Mouse (Mus musculus) kidney, adult 9 months (tissue): ENCODE measurements around the gene Unk.

ENCODE experiments used
- DNase-seq: peaks from one replicate; pipeline ENCODE4 v3.0.0; 2022

Unk gene

DNA sequence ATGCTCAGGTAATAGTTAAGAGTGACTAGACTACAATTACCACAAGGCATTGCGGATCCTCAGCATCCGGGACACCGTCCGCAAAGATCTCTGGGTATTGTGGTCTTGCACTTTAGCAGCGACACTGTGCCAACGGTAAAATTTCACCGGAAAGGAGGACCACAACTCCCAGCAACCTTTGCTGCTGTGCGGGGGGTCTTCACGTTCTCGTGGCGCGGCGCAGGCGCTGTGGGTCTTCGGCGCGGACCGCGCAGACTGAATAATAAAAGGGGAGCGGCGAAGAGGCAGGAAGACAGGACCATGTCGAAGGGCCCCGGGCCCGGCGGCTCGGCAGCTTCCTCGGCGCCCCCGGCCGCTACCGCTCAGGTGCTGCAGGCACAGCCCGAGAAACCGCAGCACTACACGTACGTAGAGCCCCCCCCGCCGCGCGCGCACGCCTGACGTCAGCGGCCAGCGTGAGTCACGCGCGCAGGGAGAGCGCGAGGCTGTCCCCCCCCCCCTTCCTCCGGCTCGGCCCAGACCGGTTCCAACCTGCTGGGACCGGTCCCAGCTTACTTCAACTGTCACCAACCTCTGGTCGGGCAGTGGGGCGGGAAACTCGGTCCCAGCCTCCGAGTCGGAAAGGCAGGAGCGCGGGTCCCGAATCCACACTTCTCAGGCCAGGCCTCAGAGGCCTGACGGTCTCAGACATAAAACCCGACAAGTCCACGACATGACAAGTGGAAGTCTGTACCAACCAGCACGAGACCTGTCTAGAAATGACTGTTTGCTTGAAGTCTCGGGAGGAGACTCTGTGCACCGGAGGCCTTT, at the start of gene Unk:
Gene Unk (plus strand): TSS at position 235 of the 810 bp plus-strand sequence.
- DNase-seq: peak; percentile 99

DNA sequence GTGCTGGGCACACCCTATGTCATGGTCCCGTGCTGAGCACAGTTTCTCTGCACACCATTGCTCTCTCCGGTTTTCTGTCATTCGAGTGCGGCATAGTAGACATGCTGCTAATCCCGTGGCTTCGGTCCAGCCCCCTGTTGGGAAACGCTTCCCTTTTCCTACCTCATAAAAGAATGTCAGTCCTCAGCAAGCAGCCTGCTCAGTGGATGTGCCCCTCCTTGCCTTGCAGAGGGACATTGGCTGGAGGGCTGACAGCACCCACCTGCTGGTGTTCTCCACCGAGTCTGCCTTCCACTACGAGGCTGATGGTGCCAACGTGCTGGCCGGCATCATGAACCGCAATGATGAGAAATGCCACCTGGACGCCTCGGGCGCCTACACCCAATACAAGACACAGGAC, 47.6 kb upstream of the Unk start:
- no peak for DNase-seq

DNA sequence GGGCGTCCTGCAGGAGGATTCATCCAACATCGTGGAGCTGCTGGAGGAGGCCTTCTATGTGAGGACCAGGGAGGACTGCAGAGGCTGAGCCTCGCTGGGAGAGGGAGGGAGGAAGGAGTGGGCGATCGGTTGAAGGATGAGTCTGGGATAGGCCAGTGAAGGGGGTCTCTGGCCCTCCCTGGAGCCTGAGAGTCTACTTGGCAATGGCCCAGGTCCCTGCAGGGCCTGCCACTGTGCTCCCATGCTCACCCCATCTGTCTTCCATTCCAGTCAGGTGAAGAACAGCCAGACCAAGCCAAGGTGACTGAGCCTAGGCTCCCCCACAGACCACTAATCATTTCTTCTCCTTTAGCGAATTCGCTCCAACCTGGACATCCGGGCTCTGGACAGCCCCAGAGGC, 46.8 kb upstream of the Unk start:
- no peak for DNase-seq

DNA sequence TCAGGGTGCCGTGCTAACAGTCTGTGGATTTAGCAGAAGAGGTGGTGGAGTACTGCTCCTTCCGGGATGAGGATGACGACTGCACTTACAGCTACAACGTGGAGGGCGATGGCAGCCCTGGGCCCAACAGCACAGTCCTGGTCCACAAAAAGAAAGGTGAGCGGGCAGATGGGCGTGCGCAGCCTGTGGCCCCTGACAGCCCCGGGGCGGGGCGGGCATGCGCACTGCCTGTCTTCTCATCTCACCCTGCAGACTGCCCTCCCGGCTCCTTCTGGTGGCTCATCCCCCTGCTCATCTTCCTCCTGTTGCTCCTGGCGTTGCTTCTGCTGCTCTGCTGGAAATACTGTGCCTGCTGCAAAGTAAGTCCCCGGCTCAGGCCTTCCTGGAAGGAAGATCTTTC, 40.4 kb upstream of the Unk start:
- no peak for DNase-seq

DNA sequence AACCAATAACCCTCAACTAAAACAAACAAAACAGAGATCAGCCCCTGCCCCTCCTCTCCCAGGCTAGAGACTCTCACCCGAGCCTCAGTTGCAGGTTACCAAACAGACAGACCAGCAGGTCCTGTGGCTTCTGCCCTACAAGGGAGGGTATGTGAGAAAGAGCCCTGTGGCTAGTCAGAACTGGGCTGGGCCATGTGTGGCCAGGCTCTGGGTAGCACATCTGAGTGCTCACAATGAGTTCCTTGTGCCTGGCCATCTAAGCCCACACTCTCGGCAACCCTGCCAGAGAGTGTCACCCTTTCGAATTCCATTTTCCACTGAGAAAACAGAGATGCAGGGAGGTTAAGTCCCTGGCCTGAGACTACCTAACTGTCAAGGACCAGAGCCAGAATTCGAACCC, 38.0 kb upstream of the Unk start:
- DNase-seq: no peak

DNA sequence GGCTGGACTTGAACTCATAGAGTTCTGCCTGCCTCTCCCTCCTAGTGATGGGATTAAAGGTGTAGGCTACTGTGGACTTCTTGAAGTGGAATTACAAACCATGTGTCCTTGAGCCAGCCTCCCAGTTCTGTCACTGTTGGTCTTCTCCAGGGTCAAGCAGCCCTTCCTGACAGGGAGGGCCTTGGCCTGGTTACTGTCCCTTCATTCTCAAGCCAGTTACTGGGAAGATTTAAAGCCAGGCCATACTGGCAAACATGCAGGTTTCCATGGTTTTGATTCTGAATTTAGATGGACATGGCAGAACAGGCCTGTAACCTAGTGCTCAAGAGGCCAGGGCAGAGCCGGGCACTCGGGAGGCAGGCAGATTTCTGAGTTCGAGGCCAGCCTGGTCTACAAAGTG, 34.9 kb upstream of the Unk start:
- DNase-seq: no peak

DNA sequence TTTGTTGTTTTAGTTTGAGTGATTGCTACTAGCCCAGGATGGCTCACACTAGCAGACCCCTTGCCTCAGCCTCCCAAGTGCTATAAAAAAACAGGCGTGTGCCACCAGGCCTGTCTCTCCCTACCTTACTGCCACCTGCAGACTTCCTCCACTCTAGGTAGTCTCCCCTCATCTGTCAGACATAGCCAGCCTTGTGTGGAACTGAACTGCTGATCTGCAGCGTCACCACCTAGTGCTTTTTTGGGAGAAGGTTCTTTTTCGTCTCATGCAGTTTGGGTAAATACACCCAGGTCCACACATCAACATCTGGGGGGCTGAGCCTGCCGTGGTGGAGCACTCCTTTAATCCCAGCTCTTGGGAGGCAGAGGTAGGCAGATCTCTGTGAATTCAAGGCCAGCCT, 33.1 kb upstream of the Unk start:
- DNase-seq: no peak

DNA sequence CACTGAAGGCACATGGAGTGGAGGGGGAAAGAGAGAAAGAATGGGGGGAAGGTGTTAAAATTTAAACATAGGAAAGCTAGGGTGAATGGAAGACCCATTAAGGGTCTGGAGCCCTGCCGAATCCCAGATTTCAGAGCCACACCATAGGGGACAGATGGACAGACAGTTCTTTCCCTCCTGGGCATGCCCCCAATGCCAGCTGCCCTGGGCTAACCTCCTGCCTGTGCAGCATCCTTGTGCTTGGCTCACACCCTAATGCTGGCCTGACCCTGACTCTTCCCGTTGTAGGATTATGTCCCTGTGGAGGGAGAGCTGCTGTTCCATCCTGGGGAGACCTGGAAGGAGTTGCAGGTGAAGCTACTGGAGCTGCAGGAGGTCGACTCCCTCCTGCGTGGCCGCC, 32.5 kb upstream of the Unk start:
- DNase-seq: no peak

DNA sequence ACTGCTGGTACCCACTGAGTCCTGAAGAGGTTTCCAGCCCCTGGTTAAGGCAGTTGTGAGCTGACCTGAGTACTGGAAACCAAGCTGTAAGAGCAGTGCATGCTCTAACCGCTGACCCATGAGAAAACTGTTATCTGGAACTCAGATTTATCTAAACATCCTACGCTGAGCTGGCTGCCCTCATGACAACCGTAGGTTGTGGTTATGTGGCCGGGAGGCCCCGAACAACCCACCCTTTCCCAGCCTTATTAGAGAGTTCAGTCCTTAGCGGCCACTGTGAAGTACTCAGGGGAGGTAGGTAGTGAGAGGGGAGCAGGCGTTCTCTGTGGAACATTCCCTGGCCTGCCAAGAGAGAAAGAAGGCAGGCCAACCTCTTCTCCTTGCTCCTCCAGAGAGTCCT, 31.1 kb upstream of the Unk start:
- DNase-seq: no peak

DNA sequence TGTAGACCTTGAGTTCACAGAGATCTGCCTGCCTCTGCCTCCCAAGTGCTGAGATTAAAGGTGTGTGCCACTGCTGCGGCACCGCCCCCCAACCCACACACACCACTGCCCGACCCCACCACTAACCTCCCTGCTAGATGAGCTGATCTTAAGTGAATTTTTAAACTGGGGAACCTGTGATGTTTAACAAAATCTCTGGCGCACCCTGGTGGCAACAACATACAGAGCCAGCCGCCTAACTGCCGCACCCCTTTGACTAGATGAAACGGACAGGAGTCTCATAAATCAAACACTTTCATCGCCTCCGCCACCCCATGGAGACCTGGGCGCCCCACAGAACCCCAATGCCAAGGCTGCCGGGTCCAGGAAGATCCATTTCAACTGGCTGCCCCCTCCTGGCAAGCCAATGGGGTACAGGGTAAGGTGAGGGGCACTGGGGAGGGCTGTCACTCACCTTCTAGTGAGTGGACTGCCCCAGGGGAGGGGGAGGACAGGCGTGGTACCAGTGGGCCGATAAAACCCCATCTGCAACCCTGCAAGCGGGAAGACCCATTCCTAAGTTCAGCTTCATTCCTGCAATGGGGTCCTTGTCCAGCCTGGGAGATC, 30.5 kb upstream of the Unk start:
- DNase-seq: peak; percentile 85

DNA sequence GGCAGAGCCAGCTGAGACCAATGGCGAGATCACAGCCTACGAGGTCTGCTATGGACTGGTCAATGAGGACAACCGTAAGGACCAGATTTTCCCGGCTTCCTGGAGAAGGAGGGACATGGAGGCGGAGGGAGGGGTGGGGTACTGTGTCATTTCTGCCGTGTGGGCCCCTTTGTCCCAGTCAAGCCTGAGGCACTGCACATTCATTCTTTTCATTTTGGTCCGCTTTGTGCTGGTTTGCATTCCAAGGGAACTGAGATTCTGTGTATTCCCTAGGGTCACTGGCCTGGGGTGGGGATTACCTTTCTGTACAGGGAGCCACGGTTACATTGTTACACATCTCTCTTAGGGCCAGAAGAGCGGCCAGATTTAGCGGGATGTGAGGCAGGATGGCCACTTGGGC, 29.5 kb upstream of the Unk start:
- DNase-seq: no peak

DNA sequence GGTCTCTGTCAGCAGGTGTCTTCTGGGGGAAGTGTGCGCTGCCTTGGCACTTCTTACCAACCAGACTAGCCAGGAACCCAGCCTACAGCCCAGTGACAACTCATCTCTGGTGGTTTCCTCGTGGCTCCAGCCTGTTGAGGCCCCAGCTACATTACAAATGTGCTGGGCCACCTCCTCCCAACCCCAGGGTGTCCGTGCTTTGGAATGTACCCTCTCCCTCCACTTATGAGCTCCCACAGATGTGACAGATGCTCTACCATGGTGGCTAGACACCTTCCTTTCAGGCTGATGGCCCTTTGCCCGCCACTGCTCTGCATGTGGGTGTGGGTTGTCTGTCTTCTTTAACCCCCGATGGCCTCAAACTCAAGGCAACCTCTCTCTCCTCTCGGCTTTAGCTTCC, 28.4 kb upstream of the Unk start:
- DNase-seq: no peak

DNA sequence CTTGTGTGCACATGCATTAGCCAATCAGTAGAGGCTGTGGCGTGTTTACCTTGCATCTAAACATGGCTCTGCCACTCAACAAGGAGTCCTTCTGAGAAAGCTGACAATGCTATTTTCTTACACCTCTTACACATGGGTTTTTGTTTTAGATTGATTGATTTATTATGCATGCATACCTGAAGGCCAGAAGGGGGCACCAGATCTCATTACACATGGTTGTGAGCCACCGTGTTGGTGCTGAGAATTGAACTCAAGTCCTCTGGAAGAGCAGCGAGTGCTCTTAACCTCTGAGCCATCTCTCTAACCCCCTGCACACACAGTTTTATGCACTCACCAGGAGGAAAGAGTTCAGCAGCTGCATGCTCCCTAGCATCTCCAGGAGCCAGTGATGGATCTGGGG, 27.2 kb upstream of the Unk start:
- DNase-seq: no peak

DNA sequence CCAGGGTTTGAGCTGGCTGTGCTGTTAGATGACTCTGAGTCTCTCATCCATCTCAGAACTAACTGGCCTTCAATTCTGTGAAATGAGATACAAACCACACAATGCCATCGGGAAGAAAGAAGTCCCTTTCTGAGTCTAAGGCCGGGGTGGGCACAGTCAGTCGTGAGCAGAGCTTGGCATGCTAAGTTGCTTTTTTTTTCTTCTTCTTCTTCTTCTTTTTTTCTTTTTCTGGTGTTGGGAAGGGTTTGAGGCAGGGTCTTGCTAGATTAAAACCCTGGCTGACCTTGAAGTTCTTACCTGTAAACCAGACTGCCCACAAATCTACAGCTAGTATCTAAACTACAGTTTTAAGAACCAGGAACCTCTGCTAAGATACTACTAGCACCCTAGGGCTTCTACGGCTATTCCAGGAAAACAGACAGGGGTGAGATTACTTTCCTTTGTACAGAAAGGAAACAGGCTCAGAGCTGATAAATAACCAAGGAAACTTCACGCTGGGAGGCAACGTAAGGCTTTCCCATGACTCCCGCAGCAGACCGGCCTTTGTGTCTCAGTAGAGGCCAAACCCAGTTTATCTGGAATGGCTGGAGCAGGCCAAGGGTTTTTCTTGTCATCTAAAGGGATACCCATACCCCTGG, 25.8 kb upstream of the Unk start:
- DNase-seq: no peak

DNA sequence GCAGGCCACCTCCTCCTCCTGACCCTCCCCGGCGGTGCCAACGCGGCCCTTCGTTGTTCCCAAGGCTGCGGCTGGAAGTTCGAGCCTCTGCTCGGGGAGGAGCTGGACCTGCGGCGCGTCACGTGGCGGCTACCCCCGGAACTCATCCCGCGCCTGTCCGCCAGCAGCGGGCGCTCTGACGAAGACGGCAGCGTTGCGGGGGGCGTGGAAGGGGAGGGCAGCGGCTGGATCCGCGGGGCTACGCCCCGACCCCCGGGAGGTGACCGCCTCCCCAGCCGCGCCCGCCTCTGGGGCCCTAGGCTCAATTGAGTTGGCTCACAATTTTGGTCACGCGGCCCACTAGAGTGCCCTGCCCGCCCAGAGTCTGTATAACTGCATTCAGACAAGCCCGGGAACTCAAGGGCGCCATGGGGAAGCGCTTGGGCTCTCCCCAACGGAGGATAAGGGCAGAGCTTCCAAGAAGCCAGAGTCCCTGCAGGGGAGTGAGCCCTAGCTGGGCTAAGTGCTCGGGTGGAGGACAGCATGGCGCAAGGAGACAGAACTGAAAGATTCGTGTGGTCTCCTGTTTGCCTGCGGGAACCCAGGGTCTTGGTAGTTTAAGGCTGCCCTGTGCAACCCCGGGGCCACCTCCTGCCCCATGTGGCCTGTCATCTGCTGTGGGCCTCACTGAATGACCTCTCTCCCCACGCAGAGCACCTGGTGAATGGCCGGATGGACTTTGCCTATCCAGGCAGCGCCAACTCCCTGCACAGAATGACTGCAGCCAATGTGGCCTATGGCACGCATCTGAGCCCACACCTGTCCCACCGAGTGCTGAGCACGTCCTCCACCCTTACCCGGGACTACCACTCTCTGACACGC, 25.1 kb upstream of the Unk start:
- DNase-seq: peak; percentile 58

DNA sequence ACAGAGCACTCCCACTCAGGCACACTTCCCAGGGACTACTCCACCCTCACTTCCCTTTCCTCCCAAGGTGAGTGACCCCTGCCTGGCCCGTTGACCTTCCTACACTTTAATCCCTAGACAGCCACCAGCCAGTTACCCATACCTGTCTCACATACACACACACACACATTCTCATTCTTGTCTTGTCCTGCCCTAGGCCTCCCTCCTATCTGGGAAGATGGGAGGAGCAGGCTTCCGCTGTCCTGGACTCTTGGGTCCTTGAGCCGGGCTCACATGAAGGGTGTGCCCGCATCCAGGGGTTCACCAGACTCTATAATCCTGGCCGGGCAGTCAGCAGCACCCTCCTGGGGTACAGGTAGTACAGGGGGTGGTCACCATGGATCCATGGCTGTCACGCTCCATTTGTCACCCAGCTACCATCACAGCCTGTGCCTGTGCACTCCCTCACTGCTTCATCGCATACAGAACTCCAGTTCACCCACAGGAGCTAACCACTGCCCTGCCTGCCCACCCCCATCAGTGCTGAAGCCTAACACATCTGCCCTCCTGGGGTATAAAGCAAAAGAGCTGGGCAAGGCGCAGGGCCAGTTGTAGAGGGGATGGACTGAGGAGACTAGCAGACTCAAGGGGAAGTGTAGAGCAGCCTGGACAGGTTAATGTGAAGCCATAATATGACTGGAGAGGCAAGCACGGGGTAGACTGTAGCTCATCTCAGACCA, 24.3 kb upstream of the Unk start:
- DNase-seq: no peak

DNA sequence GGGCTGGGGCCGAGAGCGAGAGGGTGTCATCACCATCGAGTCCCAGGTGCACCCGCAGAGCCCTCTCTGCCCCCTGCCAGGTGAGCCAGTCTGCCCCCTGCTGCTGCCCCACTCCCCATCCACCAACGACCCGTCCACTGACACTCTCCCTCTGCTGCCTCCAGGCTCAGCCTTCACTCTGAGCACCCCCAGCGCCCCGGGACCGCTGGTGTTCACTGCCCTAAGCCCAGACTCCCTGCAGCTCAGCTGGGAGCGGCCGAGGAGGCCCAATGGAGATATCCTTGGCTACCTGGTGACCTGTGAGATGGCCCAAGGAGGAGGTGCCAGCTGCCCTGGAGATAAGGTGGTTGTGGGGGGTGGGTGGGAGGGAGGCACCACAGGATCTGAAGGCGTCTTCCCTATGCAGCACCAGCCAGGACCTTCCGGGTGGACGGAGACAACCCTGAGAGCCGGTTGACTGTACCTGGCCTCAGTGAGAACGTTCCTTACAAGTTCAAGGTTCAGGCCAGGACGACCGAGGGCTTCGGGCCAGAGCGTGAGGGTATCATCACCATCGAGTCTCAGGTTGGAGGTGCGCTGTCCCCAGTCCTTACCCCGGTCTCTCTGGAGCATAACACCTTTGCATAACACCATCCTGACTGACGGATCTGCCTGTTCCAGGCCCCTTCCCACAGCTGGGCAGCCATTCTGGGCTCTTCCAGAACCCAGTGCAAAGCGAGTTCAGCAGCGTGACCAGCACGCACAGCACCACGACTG, 22.8 kb upstream of the Unk start:
- DNase-seq: no peak

DNA sequence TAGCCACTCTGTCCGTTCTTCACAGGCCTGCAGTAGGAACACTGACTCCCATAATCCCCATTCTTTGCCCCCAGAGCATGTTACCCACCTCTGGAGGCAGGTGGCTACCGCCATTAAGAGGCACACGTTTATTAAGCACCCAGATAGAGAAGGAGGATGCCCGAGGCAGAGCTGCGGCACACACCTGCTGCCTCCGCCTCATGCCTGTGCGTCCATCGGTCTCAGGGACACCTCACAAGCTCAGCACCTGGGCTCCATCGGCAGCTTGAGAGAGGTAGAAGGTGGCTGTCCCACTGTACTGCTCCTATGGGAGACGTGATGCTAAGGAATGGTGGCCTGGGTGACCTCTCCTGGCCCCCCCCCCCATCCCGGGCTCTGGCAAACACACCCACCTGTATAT, 21.7 kb upstream of the Unk start:
- DNase-seq: no peak

DNA sequence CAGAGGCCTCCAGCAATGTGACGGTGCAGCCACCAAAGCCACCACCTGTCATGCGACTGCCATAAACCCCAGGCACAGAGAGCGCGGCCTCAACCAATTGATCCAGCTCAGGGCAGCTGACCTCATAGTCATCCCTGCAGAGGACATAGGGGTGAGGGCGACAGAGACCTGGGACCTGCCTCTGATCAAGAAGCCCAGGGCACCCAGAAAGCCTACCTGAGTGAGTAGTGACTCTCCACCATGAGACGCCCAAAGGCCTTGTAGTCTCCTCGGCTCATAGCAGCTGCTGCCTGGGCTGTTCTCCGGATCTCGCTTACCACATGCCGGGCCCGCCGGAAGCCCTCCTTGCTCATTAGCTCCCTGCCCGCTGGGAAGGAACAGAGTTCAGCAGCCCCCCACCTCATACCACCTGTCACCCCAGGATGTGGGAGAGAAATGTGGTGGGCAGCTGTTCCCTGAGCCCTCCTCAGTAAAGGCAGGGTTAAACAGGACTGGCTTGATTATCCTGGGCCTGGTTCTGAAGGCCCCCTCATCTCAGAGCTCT, 21.2 kb upstream of the Unk start:
- no peak for DNase-seq

DNA sequence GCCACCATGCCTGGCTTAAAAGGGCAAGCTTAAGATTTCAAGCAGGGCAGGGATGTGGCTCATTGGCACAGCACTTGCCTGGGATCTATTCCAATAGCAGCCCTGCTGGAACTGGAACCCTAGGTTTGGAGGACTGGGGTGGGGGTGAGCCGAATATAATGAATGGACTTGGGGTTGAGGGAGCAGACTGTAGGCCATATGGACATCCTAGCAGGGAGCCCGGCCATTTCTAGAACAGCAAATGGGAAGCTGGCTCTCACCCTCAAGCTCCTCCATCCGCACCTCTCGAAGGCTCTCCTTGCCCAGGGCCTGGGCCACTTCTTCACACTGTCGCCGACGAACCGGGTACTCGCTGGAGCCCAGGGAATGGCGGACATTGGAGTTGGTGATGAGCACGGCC, 20.5 kb upstream of the Unk start:
- DNase-seq: no peak

DNA sequence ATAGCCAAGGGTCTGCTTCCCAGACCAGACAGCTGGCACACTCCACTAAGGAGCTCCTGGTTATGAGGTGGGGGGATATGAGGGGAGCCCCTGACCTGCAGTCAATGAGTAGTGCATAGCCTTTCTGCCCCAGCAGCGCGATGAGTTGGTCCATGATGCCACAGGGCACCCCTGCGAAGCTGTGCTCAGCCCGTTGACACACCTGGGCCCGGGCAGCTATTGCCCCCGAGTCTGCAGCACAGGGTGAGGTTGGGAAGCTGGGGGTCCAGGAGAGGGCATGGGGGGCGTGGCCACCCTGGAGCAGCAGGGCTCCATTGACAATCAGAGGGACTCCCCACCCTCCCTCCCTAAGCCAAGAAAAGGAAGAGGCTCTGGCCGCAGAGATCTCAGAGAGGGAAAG, 20.0 kb upstream of the Unk start:
- no peak for DNase-seq

DNA sequence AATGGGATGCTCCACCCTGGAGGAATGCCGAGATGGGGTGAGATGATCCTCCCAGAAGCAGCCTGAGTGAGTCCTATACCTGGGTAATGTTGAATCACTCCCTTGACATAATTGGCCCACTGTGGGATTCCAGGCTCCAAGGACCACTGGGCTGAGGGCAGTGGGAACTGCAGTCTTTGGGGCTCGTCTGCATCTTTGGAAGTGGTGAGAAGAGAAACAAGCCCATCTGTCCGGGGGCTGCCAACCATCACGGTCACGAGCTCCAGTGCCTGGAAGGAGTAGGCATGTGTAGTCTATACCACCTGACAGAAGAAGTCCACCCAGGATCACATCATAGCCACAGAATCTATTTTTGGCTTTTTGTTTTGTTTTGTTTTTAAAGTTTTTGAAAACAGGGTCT, 19.2 kb upstream of the Unk start:
- DNase-seq: no peak
